Comparison of ENCODE assay signal across 18 mouse cellular contexts in the genomic region with DNA sequence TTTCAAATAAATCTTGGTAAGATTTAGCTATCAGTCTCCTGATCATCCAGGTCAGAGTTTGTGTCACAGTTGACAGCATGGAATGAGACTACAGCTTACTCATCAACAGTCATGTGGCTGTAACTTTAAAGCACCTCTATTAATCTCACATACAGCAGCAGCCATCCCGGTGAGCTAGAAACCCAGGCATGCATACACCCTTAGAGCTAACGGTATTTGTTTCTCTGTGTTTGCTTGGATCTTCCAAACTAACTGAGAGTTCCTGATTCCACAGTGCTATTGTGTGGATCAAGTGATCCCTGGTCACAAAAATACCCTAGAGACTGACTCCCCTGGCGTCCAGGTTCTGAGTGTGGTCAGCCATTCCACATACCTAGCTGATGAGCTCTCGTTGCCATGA. TPM values are rescaled to one million over a fixed set of nuclear protein-coding genes. Genes with fewer than 3 reads are reported as not detected.
DNase-seq lines count a peak whose midpoint lies in the region; ATAC-seq and TF ChIP-seq lines count a peak whose summit lies in the region.
"Had no signal": no experiment of that assay in that cellular context is flagged by ENCODE, and none has a peak within 500 bp of the region (broad histone marks: within the 10 kb centered on the region; RNA-seq: fewer than 3 reads in every experiment).

No protein-coding gene starts in this region.

- no peak for DNase-seq in forebrain, embryonic 10.5 days (ENCODE audit: extremely low spot score, low spot score)
- DNase-seq in forebrain, embryonic 11.5 days (ENCODE audit: low spot score): no peak
- DNase-seq in left cerebral cortex, adult 2 months (ENCODE audit: extremely low spot score in 1 of 2, low spot score in 2 of 2): no peak
- no peak for DNase-seq in lung, adult 18-20 months
- DNase-seq: cerebellum, adult 2 months; heart, adult 18-20 months; heart, postnatal 4 days; layer of hippocampus, adult 9-11 months; right cerebral cortex, postnatal 25 days; thymus, postnatal 14 days had no signal

- WGBS in forebrain, embryonic 10.5 days: 29% methylated on average over 4 of the region's 4 CpGs
- WGBS in forebrain, embryonic 11.5 days: 18% methylated on average over 4 of the region's 4 CpGs
- WGBS in embryonic facial prominence, embryonic 13.5 days: 41% methylated on average over 4 of the region's 4 CpGs
- 18% methylated on average over 4 of the region's 4 CpGs for WGBS in hindbrain, embryonic 13.5 days
- WGBS in midbrain, embryonic 16.5 days: 9% methylated on average over 4 of the region's 4 CpGs
- 40% methylated on average over 4 of the region's 4 CpGs for WGBS in heart, embryonic 11.5 days (ENCODE audit: insufficient replicate concordance)

- TF ChIP-seq CTCF in left cerebral cortex, adult 2 months (IDR thresholded peaks at IDR 0.05): no peak

- ATAC-seq in forebrain, embryonic 11.5 days (replicated peaks; ENCODE audit: low FRiP score): no peak
- no peak for ATAC-seq in embryonic facial prominence, embryonic 13.5 days (ENCODE audit: insufficient number of reproducible peaks, insufficient read depth, low FRiP score, low TSS enrichment, low read depth)
- ATAC-seq in hindbrain, embryonic 13.5 days (ENCODE audit: low FRiP score): no peak
- ATAC-seq in midbrain, embryonic 16.5 days: no peak
- no peak for ATAC-seq in heart, embryonic 11.5 days (replicated peaks; ENCODE audit: insufficient number of reproducible peaks, low FRiP score, low TSS enrichment)

- H3K9me3 ChIP-seq in forebrain, embryonic 10.5 days: no peaks in the 10 kb centered on the region
- no peaks in the 10 kb centered on the region for H3K9me3 ChIP-seq in forebrain, embryonic 11.5 days (ENCODE audit: control insufficient read depth, low read length)
- H3K9me3 ChIP-seq in embryonic facial prominence, embryonic 13.5 days: no peaks in the 10 kb centered on the region
- no peaks in the 10 kb centered on the region for H3K9me3 ChIP-seq in hindbrain, embryonic 13.5 days
- H3K9me3 ChIP-seq in midbrain, embryonic 16.5 days (replicated peaks; ENCODE audit: control insufficient read depth, low read length, poor library complexity, severe bottlenecking): no peaks in the 10 kb centered on the region
- H3K9me3 ChIP-seq in heart, embryonic 11.5 days (replicated peaks; ENCODE audit: control insufficient read depth, low read length): no peaks in the 10 kb centered on the region
- H3K9me3 ChIP-seq: G1E; kidney, embryonic 15.5 days; limb, embryonic 10.5 days had no signal

- no peaks in the 10 kb centered on the region for H3K27me3 ChIP-seq in forebrain, embryonic 10.5 days (ENCODE audit: poor library complexity, severe bottlenecking)
- H3K27me3 ChIP-seq in forebrain, embryonic 11.5 days (ENCODE audit: control insufficient read depth, insufficient read depth, low read length): no peaks in the 10 kb centered on the region
- H3K27me3 ChIP-seq in embryonic facial prominence, embryonic 13.5 days: peaks cover 3% of the 10 kb centered on the region; the same call in 1 of the 2 replicates
- H3K27me3 ChIP-seq in hindbrain, embryonic 13.5 days: 0 out of 2 replicates have a peak, but pooled peaks cover 4% of the 10 kb centered on the region
- H3K27me3 ChIP-seq in midbrain, embryonic 16.5 days (ENCODE audit: control insufficient read depth, insufficient read depth, low read depth, low read length): no peaks in the 10 kb centered on the region
- no peaks in the 10 kb centered on the region for H3K27me3 ChIP-seq in heart, embryonic 11.5 days (ENCODE audit: control insufficient read depth, insufficient read depth, low read length)

- no peak overlapping the region for H3K27ac ChIP-seq in forebrain, embryonic 10.5 days
- H3K27ac ChIP-seq in forebrain, embryonic 11.5 days (ENCODE audit: low read depth, low read length): no peak overlapping the region
- no peak overlapping the region for H3K27ac ChIP-seq in embryonic facial prominence, embryonic 13.5 days
- no peak overlapping the region for H3K27ac ChIP-seq in hindbrain, embryonic 13.5 days
- no peak overlapping the region for H3K27ac ChIP-seq in midbrain, embryonic 16.5 days (ENCODE audit: low read length)
- H3K27ac ChIP-seq in left cerebral cortex, adult 2 months: no peak overlapping the region
- H3K27ac ChIP-seq in heart, embryonic 11.5 days (ENCODE audit: low read depth, low read length): no peak overlapping the region
- H3K27ac ChIP-seq: kidney, embryonic 15.5 days had no signal

- no peak overlapping the region for H3K9ac ChIP-seq in forebrain, embryonic 11.5 days (ENCODE audit: low read length)
- no peak overlapping the region for H3K9ac ChIP-seq in embryonic facial prominence, embryonic 13.5 days
- no peak overlapping the region for H3K9ac ChIP-seq in hindbrain, embryonic 13.5 days
- no peak overlapping the region for H3K9ac ChIP-seq in midbrain, embryonic 16.5 days (ENCODE audit: low read depth, low read length)
- H3K9ac ChIP-seq in heart, embryonic 11.5 days (ENCODE audit: low read depth, low read length): no peak overlapping the region
- H3K9ac ChIP-seq: kidney, embryonic 15.5 days had no signal

- H3K4me3 ChIP-seq in forebrain, embryonic 10.5 days: peak overlapping the region; percentile 54; the same call in 1 of the 2 replicates
- no peak overlapping the region for H3K4me3 ChIP-seq in forebrain, embryonic 11.5 days (ENCODE audit: low read depth, low read length)
- no peak overlapping the region for H3K4me3 ChIP-seq in embryonic facial prominence, embryonic 13.5 days
- H3K4me3 ChIP-seq in hindbrain, embryonic 13.5 days: no peak overlapping the region
- H3K4me3 ChIP-seq in midbrain, embryonic 16.5 days (ENCODE audit: low read depth, low read length): peak overlapping the region; percentile 18
- H3K4me3 ChIP-seq in left cerebral cortex, adult 2 months: no peak overlapping the region
- H3K4me3 ChIP-seq in heart, embryonic 11.5 days (ENCODE audit: low read depth, low read length): no peak overlapping the region

- intact Hi-C loops in left cerebral cortex, adult 2 months (cut with DNase I): no loop called here

- peaks cover 19% of the 10 kb centered on the region for H3K4me1 ChIP-seq in forebrain, embryonic 10.5 days
- peaks cover 2% of the 10 kb centered on the region; the same call in 1 of the 2 replicates for H3K4me1 ChIP-seq in forebrain, embryonic 11.5 days (replicated peaks; ENCODE audit: control insufficient read depth, insufficient read depth, low read length)
- H3K4me1 ChIP-seq in embryonic facial prominence, embryonic 13.5 days: peaks cover 9% of the 10 kb centered on the region
- peaks cover 16% of the 10 kb centered on the region for H3K4me1 ChIP-seq in hindbrain, embryonic 13.5 days (replicated peaks)
- H3K4me1 ChIP-seq in midbrain, embryonic 16.5 days (ENCODE audit: control insufficient read depth, insufficient read depth, low read length): peaks cover 15% of the 10 kb centered on the region; the same call in 1 of the 2 replicates
- H3K4me1 ChIP-seq in heart, embryonic 11.5 days (ENCODE audit: control insufficient read depth, insufficient read depth, low read length): no peaks in the 10 kb centered on the region

- H3K36me3 ChIP-seq in forebrain, embryonic 10.5 days (replicated peaks): no peaks in the 10 kb centered on the region
- no peaks in the 10 kb centered on the region for H3K36me3 ChIP-seq in forebrain, embryonic 11.5 days (ENCODE audit: control insufficient read depth, insufficient read depth, low read length)
- no peaks in the 10 kb centered on the region for H3K36me3 ChIP-seq in embryonic facial prominence, embryonic 13.5 days
- H3K36me3 ChIP-seq in hindbrain, embryonic 13.5 days: no peaks in the 10 kb centered on the region
- no peaks in the 10 kb centered on the region for H3K36me3 ChIP-seq in midbrain, embryonic 16.5 days (ENCODE audit: control insufficient read depth, insufficient read depth, low read length)
- no peaks in the 10 kb centered on the region for H3K36me3 ChIP-seq in heart, embryonic 11.5 days (ENCODE audit: control insufficient read depth, insufficient read depth, low read length)
- H3K36me3 ChIP-seq: G1E; kidney, embryonic 15.5 days; limb, embryonic 10.5 days had no signal

- H3K4me2 ChIP-seq in forebrain, embryonic 11.5 days (ENCODE audit: low read depth, low read length, severe bottlenecking): no peak overlapping the region; the same call in 1 of the 2 replicates
- H3K4me2 ChIP-seq in embryonic facial prominence, embryonic 13.5 days: peak overlapping the region; percentile 84; the same call in 1 of the 2 replicates
- peak overlapping the region; percentile 89 for H3K4me2 ChIP-seq in hindbrain, embryonic 13.5 days
- peak overlapping the region; percentile 97 for H3K4me2 ChIP-seq in midbrain, embryonic 16.5 days (ENCODE audit: low read length)
- no peak overlapping the region for H3K4me2 ChIP-seq in heart, embryonic 11.5 days

RNA-seq across cellular contexts. Expression of a gene that starts 1.5 kb away (rescaled TPM):
- polyA plus RNA-seq in forebrain, embryonic 10.5 days (2016; fragmentation: Nextera tagmentation; extraction: Ambion mirVana): 2.2 and 3.4 TPM in 2 replicates
- 1.5 and 1.6 TPM in 2 replicates for polyA plus RNA-seq in forebrain, embryonic 11.5 days (2014; fragmentation: Nextera tagmentation; extraction: Ambion mirVana)
- polyA plus RNA-seq in embryonic facial prominence, embryonic 13.5 days (2015; fragmentation: Nextera tagmentation; extraction: Ambion mirVana): 14.4 and 20.9 TPM in 2 replicates
- 1.1 and 1.4 TPM in 2 replicates for polyA plus RNA-seq in hindbrain, embryonic 13.5 days (2015; fragmentation: Nextera tagmentation; extraction: Ambion mirVana)
- 1.8 and 3.6 TPM in 2 replicates for polyA plus RNA-seq in midbrain, embryonic 16.5 days (2015; fragmentation: Nextera tagmentation; extraction: Ambion mirVana)
- under 1 TPM; 0.61 to 0.72 TPM for total RNA-seq in left cerebral cortex, adult 2 months (2021)
- 19.8 and 22.0 TPM in 2 replicates for polyA plus RNA-seq in heart, embryonic 11.5 days (2014; fragmentation: Nextera tagmentation; extraction: Ambion mirVana)
- total RNA-seq: neutrophil, adult 5-6 weeks had no signal

RNA-seq across cellular contexts. Expression of a gene that starts 24.3 kb away (rescaled TPM):
- polyA plus RNA-seq in forebrain, embryonic 10.5 days (2016; fragmentation: Nextera tagmentation; extraction: Ambion mirVana): 88.4 and 120 TPM in 2 replicates
- 105 and 114 TPM in 2 replicates for polyA plus RNA-seq in forebrain, embryonic 11.5 days (2014; fragmentation: Nextera tagmentation; extraction: Ambion mirVana)
- 22.0 and 36.8 TPM in 2 replicates for polyA plus RNA-seq in embryonic facial prominence, embryonic 13.5 days (2015; fragmentation: Nextera tagmentation; extraction: Ambion mirVana)
- 29.6 and 31.4 TPM in 2 replicates for polyA plus RNA-seq in hindbrain, embryonic 13.5 days (2015; fragmentation: Nextera tagmentation; extraction: Ambion mirVana)
- 19.4 and 22.0 TPM in 2 replicates for polyA plus RNA-seq in midbrain, embryonic 16.5 days (2015; fragmentation: Nextera tagmentation; extraction: Ambion mirVana)
- 100 to 1,000 TPM; 101 to 106 TPM for total RNA-seq in left cerebral cortex, adult 2 months (2021)
- polyA plus RNA-seq in heart, embryonic 11.5 days (2014; fragmentation: Nextera tagmentation; extraction: Ambion mirVana): 315 and 394 TPM in 2 replicates

RNA-seq across cellular contexts. Expression of a gene that starts 53.6 kb away (rescaled TPM):
- polyA plus RNA-seq in forebrain, embryonic 10.5 days (2016; fragmentation: Nextera tagmentation; extraction: Ambion mirVana): 0.12 TPM in 1 of 2 replicates, not detected in the other
- polyA plus RNA-seq in forebrain, embryonic 11.5 days (2014; fragmentation: Nextera tagmentation; extraction: Ambion mirVana): 0.20 TPM in 1 of 2 replicates, not detected in the other
- polyA plus RNA-seq in embryonic facial prominence, embryonic 13.5 days (2015; fragmentation: Nextera tagmentation; extraction: Ambion mirVana): 0.52 and 0.63 TPM in 2 replicates
- not detected in 2 replicates for polyA plus RNA-seq in hindbrain, embryonic 13.5 days (2015; fragmentation: Nextera tagmentation; extraction: Ambion mirVana)
- polyA plus RNA-seq in midbrain, embryonic 16.5 days (2015; fragmentation: Nextera tagmentation; extraction: Ambion mirVana): not detected in 2 replicates
- not detected for total RNA-seq in left cerebral cortex, adult 2 months (2021)
- polyA plus RNA-seq in heart, embryonic 11.5 days (2014; fragmentation: Nextera tagmentation; extraction: Ambion mirVana): 0.44 and 1.3 TPM in 2 replicates
- total RNA-seq: heart, adult 18-20 months; heart, postnatal 4 days; neutrophil, adult 5-6 weeks had no signal
- polyA plus RNA-seq: cerebellum, adult 2 months; limb, embryonic 10.5 days had no signal

Comparison
In these comparisons a context has a peak if more than half of its experiments do, and no peak if none do; other contexts are left out.
1. H3K4me3 ChIP-seq: peak in forebrain, embryonic 10.5 days (single experiment) and midbrain, embryonic 16.5 days (single experiment); none in forebrain, embryonic 11.5 days (single experiment), embryonic facial prominence, embryonic 13.5 days (single experiment), hindbrain, embryonic 13.5 days (single experiment), left cerebral cortex, adult 2 months (single experiment) and heart, embryonic 11.5 days (single experiment).
2. H3K4me2 ChIP-seq: peak in embryonic facial prominence, embryonic 13.5 days (single experiment), hindbrain, embryonic 13.5 days (single experiment) and midbrain, embryonic 16.5 days (single experiment); none in forebrain, embryonic 11.5 days (single experiment) and heart, embryonic 11.5 days (single experiment).